Mouse (Mus musculus) myocyte (in vitro differentiated cells): ENCODE data around the gene Herpud1. TPM values are rescaled to one million over a fixed set of nuclear protein-coding genes. Genes with fewer than 3 reads are reported as not detected.

Source experiments
- H3K27me3 ChIP-seq: one replicate; pipeline ENCODE4 v1.6.1; 2011; ENCODE audit not compliant: control insufficient read depth, insufficient read depth, insufficient read length
- H3K36me3 ChIP-seq: one replicate; pipeline ENCODE4 v1.6.1; 2011; ENCODE audit not compliant: control insufficient read depth, insufficient read depth
- H3K4me2 ChIP-seq: one replicate; pipeline ENCODE4 v1.6.1; 2011; ENCODE audit warnings: low read depth, control low read depth
- H3K4me3 ChIP-seq: one replicate; pipeline ENCODE4 v1.5.1; 2011; ENCODE audit warnings: mild to moderate bottlenecking, control low read depth, moderate library complexity
- H3K79me2 ChIP-seq: one replicate; pipeline ENCODE4 v1.6.1; 2011; ENCODE audit not compliant: control insufficient read depth, insufficient read depth
- H3ac ChIP-seq: one replicate; pipeline ENCODE4 v1.6.1; 2011; ENCODE audit not compliant: control insufficient read depth, insufficient read length
- CEBPB ChIP-seq: IDR thresholded peaks from 2 replicates; pipeline ENCODE4 v1.6.1; 2011; ENCODE audit warnings: mild to moderate bottlenecking, moderate library complexity; ENCODE audit not compliant: poor library complexity, insufficient read depth, severe bottlenecking
- E2F4 ChIP-seq: IDR thresholded peaks from one replicate; pipeline ENCODE4 v1.6.1; 2011; ENCODE audit warnings: mild to moderate bottlenecking, control low read depth, moderate library complexity; ENCODE audit not compliant: insufficient read depth
- MAX ChIP-seq: IDR thresholded peaks from one replicate; pipeline ENCODE4 v1.6.1; 2011; ENCODE audit warnings: low read depth, mild to moderate bottlenecking, control low read depth
- MYOD1 ChIP-seq, 3 experiments: IDR thresholded peaks; one replicate each; pipeline ENCODE4 v1.6.1; 2011; ENCODE audit warnings: control low read depth in 2 of 3, low read depth in 2 of 3, mild to moderate bottlenecking in 2 of 3, moderate library complexity in 1 of 3; ENCODE audit not compliant: insufficient read length in 2 of 3, control insufficient read depth in 1 of 3
- MYOG ChIP-seq, 3 experiments: IDR thresholded peaks; one replicate each; pipeline ENCODE4 v1.6.1; 2011; ENCODE audit warnings: control low read depth in 2 of 3, low read depth in 2 of 3, mild to moderate bottlenecking in 2 of 3; ENCODE audit not compliant: insufficient read length in 2 of 3, control insufficient read depth in 1 of 3, insufficient read depth in 1 of 3
- POLR2A ChIP-seq: IDR thresholded peaks from one replicate; pipeline ENCODE4 v1.6.1; 2011; ENCODE audit warnings: low read depth, mild to moderate bottlenecking, control low read depth, moderate library complexity; ENCODE audit not compliant: insufficient read length
- POLR2AphosphoS2 ChIP-seq: IDR thresholded peaks from one replicate; pipeline ENCODE4 v1.6.1; 2011; ENCODE audit warnings: low read depth, control low read depth; ENCODE audit not compliant: insufficient read length
- REST ChIP-seq: IDR thresholded peaks from one replicate; pipeline ENCODE4 v1.6.1; 2011; ENCODE audit warnings: mild to moderate bottlenecking, control low read depth, moderate library complexity; ENCODE audit not compliant: insufficient read depth, insufficient read length
- SRF ChIP-seq: IDR thresholded peaks from one replicate; pipeline ENCODE4 v1.6.1; 2011; ENCODE audit warnings: low read depth; ENCODE audit not compliant: control insufficient read depth, insufficient read length
- TCF12 ChIP-seq: IDR thresholded peaks from one replicate; pipeline ENCODE4 v1.6.1; 2011; ENCODE audit warnings: mild to moderate bottlenecking, control low read depth; ENCODE audit not compliant: poor library complexity, insufficient read depth, severe bottlenecking
- TCF3 ChIP-seq: IDR thresholded peaks from one replicate; pipeline ENCODE4 v1.6.1; 2011; ENCODE audit warnings: low read depth, control low read depth; ENCODE audit not compliant: insufficient read length
- USF1 ChIP-seq: IDR thresholded peaks from one replicate; pipeline ENCODE4 v1.6.1; 2011; ENCODE audit warnings: low read depth, mild to moderate bottlenecking, control low read depth, moderate library complexity
- polyA plus RNA-seq: library from polyadenylated mRNA; unstranded; fragments of >200 nt; fragmentation: generic; extraction: Trizol; gene quantifications from one replicate; pipeline ENCODE4 v1.2.1, GENCODE M21; 2012; ENCODE audit warnings: missing spikeins

Gene Herpud1
- polyA plus RNA-seq, 1 experiment: 292 TPM

- H3K27me3 ChIP-seq: peaks cover 28% of the 10 kb centered on the region
- H3K79me2 ChIP-seq: no peaks in the 10 kb centered on the region
- no peaks in the 10 kb centered on the region for H3K36me3 ChIP-seq
- H3K4me3 ChIP-seq: no peak overlapping the region
- TF ChIP-seq POLR2AphosphoS2 (no peak), CEBPB (no peak), E2F4 (no peak), USF1 (no peak), TCF12 (no peak), TCF3 (no peak), MAX (no peak), MYOG (IDR thresholded peaks at IDR 0.05; ENCODE audit: control insufficient read depth in 1 of 3, insufficient read depth in 1 of 3, insufficient read length in 2 of 3, low read depth in 2 of 3) (no peak), POLR2A (no peak), MYOD1 (IDR thresholded peaks at IDR 0.05; ENCODE audit: control insufficient read depth in 1 of 3, insufficient read length in 2 of 3, low read depth in 2 of 3) (no peak), SRF (no peak), REST (no peak)
- H3ac ChIP-seq: no peak overlapping the region
- H3K4me2 ChIP-seq: no peak overlapping the region
These were observed 42.9 kb upstream of the Herpud1 start for GRCm38 (mm10) chr8:94343290-94343689.

- H3K4me2 ChIP-seq: no peak overlapping the region
- peaks cover 33% of the 10 kb centered on the region for H3K27me3 ChIP-seq
- H3ac ChIP-seq: no peak overlapping the region
- no peaks in the 10 kb centered on the region for H3K79me2 ChIP-seq
- no peaks in the 10 kb centered on the region for H3K36me3 ChIP-seq
- H3K4me3 ChIP-seq: no peak overlapping the region
- no peak for TF ChIP-seq MAX
- TF ChIP-seq POLR2AphosphoS2: no peak
These were observed 42.4 kb upstream of the Herpud1 start for GRCm38 (mm10) chr8:94343778-94344320.

GRCm38 (mm10) chr8:94345657-94346056 is 40.6 kb upstream of the Herpud1 start:
- no peak overlapping the region for H3ac ChIP-seq
- H3K4me2 ChIP-seq: no peak overlapping the region
- H3K79me2 ChIP-seq: no peaks in the 10 kb centered on the region
- no peak overlapping the region for H3K4me3 ChIP-seq
- TF ChIP-seq MYOG (IDR thresholded peaks at IDR 0.05; ENCODE audit: control insufficient read depth in 1 of 3, insufficient read depth in 1 of 3, insufficient read length in 2 of 3, low read depth in 2 of 3) (no peak), CEBPB (no peak), REST (no peak)
- no peaks in the 10 kb centered on the region for H3K36me3 ChIP-seq
- H3K27me3 ChIP-seq: peaks cover 38% of the 10 kb centered on the region

GRCm38 (mm10) chr8:94346264-94346663 is 40.0 kb upstream of the Herpud1 start:
- Histone ChIP-seq H3K4me3 (no peak overlapping the region), H3K36me3 (no peaks in the 10 kb centered on the region), H3ac (no peak overlapping the region), H3K79me2 (no peaks in the 10 kb centered on the region), H3K27me3 (peaks cover 38% of the 10 kb centered on the region), H3K4me2 (no peak overlapping the region)
- TF ChIP-seq MAX (no peak), SRF (no peak), CEBPB (no peak), POLR2AphosphoS2 (no peak), TCF3 (no peak), USF1 (no peak), E2F4 (no peak), TCF12 (no peak), MYOG (IDR thresholded peaks at IDR 0.05; ENCODE audit: control insufficient read depth in 1 of 3, insufficient read depth in 1 of 3, insufficient read length in 2 of 3, low read depth in 2 of 3) (no peak), POLR2A (no peak), MYOD1 (IDR thresholded peaks at IDR 0.05; ENCODE audit: control insufficient read depth in 1 of 3, insufficient read length in 2 of 3, low read depth in 2 of 3) (no peak), REST (no peak)

GRCm38 (mm10) chr8:94348425-94348824 is 37.8 kb upstream of the Herpud1 start:
- Histone ChIP-seq H3ac (no peak overlapping the region), H3K36me3 (no peaks in the 10 kb centered on the region), H3K4me3 (no peak overlapping the region), H3K79me2 (no peaks in the 10 kb centered on the region), H3K4me2 (no peak overlapping the region), H3K27me3 (peaks cover 35% of the 10 kb centered on the region)
- no peak for TF ChIP-seq MYOG (IDR thresholded peaks at IDR 0.05; ENCODE audit: control insufficient read depth in 1 of 3, insufficient read depth in 1 of 3, insufficient read length in 2 of 3, low read depth in 2 of 3)
- TF ChIP-seq POLR2A: no peak
- no peak for TF ChIP-seq TCF3
- no peak for TF ChIP-seq E2F4
- no peak for TF ChIP-seq POLR2AphosphoS2
- no peak for TF ChIP-seq TCF12
- no peak for TF ChIP-seq MAX
- TF ChIP-seq USF1: no peak
- TF ChIP-seq CEBPB: no peak
- TF ChIP-seq REST: no peak
- no peak for TF ChIP-seq MYOD1 (IDR thresholded peaks at IDR 0.05; ENCODE audit: control insufficient read depth in 1 of 3, insufficient read length in 2 of 3, low read depth in 2 of 3)
- no peak for TF ChIP-seq SRF
